Mouse (Mus musculus) testis, adult 2 months (tissue): Measurements from ENCODE around the gene Tgif1.

Source experiments
- CTCF ChIP-seq: fragments of 200-500 bp; IDR thresholded peaks from 2 replicates; pipeline ENCODE4 v1.5.1; 2012; ENCODE audit warnings: low read depth, mild to moderate bottlenecking, inconsistent platforms, low read length, moderate library complexity; ENCODE audit not compliant: control insufficient read depth, insufficient read depth, insufficient replicate concordance
- POLR2A ChIP-seq: fragments of 200-500 bp; IDR thresholded peaks from 2 replicates; pipeline ENCODE4 v1.6.1; 2012; ENCODE audit warnings: low read depth, mild to moderate bottlenecking, inconsistent platforms, low read length, moderate library complexity; ENCODE audit not compliant: control insufficient read depth

DNA sequence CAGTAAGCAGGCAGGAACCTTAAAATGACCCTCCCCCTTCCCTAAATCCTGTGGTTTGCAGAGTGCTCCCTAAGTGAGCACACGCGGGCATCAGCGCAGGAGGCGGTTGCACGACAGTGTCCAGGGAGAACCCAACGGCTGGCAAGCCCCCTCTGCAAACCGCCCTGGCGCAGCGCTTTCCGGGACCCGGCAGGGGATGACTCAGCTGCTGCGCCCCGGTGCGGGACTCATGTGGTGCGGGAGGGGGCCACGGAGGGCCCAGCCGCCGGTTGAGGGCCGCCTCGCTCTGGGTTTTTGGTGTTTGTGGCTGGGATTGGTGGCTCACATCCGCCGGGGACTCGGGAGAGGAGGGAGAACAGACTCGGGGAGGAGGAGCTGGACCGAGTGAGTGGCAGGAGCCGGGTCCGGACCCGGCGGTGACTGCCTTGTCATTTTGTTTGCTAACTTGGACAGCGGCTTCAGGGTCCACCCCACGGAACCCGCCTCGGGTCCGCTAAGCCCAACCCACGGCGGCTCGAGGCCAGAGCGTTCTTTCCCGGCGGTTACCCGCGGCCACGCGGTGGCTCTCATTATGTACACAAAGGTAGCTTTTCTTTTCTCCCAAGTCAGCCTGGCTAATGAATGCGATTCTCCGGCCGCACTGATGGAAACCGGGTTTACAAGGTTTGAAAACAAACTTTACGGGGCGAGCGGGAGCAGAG, 510 bp downstream of the Tgif1 start:
- peak; percentile 68 for TF ChIP-seq POLR2A
- no peak for TF ChIP-seq CTCF
